Mouse (Mus musculus): ENCODE data around the gene Rspry1.

The Rspry1 gene

GRCm38 (mm10) chr8:94602471-94603131 lies 864 bp downstream of the Rspry1 start:
- DNase-seq (ENCODE audit: low read depth, low spot score), result peak; percentile 13

GRCm38 (mm10) chr8:94604030-94604429 lies 2.3 kb downstream of the Rspry1 start:
- no peak for DNase-seq (ENCODE audit: low read depth, low spot score)

GRCm38 (mm10) chr8:94607064-94607463 lies 5.3 kb downstream of the Rspry1 start:
- no peak for DNase-seq (ENCODE audit: low read depth, low spot score)

GRCm38 (mm10) chr8:94624885-94625284 lies 23.1 kb downstream of the Rspry1 start:
- no peak for DNase-seq (ENCODE audit: low read depth, low spot score)

GRCm38 (mm10) chr8:94633564-94634194 lies 31.9 kb downstream of the Rspry1 start:
- DNase-seq (ENCODE audit: low read depth, low spot score), result no peak

- no peak for DNase-seq (ENCODE audit: low read depth, low spot score)
Observed at GRCm38 (mm10) chr8:94634211-94634610, 32.5 kb downstream of the Rspry1 start.

- no peak for DNase-seq (ENCODE audit: low read depth, low spot score)
Observed at GRCm38 (mm10) chr8:94641183-94641582, 39.4 kb downstream of the Rspry1 start.

GRCm38 (mm10) chr8:94641938-94642337 lies 40.2 kb downstream of the Rspry1 start:
- no peak for DNase-seq (ENCODE audit: low read depth, low spot score)

GRCm38 (mm10) chr8:94645202-94645601 lies 43.5 kb downstream of the Rspry1 start:
- DNase-seq (ENCODE audit: low read depth, low spot score), result no peak

- peak; percentile 69 for DNase-seq (ENCODE audit: low read depth, low spot score)
Observed at GRCm38 (mm10) chr8:94646165-94646564, 44.4 kb downstream of the Rspry1 start.

GRCm38 (mm10) chr8:94649496-94649895 lies 47.8 kb downstream of the Rspry1 start:
- DNase-seq (ENCODE audit: low read depth, low spot score), result peak; percentile 31

GRCm38 (mm10) chr8:94652951-94653350 lies 51.2 kb downstream of the Rspry1 start:
- DNase-seq (ENCODE audit: low read depth, low spot score), result no peak

GRCm38 (mm10) chr8:94654994-94655393 lies 53.3 kb downstream of the Rspry1 start:
- DNase-seq (ENCODE audit: low read depth, low spot score), result no peak

GRCm38 (mm10) chr8:94658031-94658430 lies 56.3 kb downstream of the Rspry1 start:
- no peak for DNase-seq (ENCODE audit: low read depth, low spot score)

GRCm38 (mm10) chr8:94660418-94660817 lies 58.7 kb downstream of the Rspry1 start:
- DNase-seq (ENCODE audit: low read depth, low spot score), result no peak

- no peak for DNase-seq (ENCODE audit: low read depth, low spot score)
Observed at GRCm38 (mm10) chr8:94664722-94665121, 63.0 kb downstream of the Rspry1 start.

GRCm38 (mm10) chr8:94666456-94667308 lies 64.9 kb downstream of the Rspry1 start, which contains the start of gene Arl2bp:
Arl2bp (plus strand) TSS chr8:94666600.
- peak; percentile 98 for DNase-seq (ENCODE audit: low read depth, low spot score)

- no peak for DNase-seq (ENCODE audit: low read depth, low spot score)
Observed at GRCm38 (mm10) chr8:94674384-94674783, 72.6 kb downstream of the Rspry1 start.

GRCm38 (mm10) chr8:94675923-94676322 lies 74.2 kb downstream of the Rspry1 start:
- no peak for DNase-seq (ENCODE audit: low read depth, low spot score)

GRCm38 (mm10) chr8:94678582-94678981 lies 76.8 kb downstream of the Rspry1 start:
- peak; percentile 95 for DNase-seq (ENCODE audit: low read depth, low spot score)

- no peak for DNase-seq (ENCODE audit: low read depth, low spot score)
Observed at GRCm38 (mm10) chr8:94680414-94680813, 78.7 kb downstream of the Rspry1 start.
